Mouse (Mus musculus): ENCODE data around the gene Tbc1d22a.

DNA sequence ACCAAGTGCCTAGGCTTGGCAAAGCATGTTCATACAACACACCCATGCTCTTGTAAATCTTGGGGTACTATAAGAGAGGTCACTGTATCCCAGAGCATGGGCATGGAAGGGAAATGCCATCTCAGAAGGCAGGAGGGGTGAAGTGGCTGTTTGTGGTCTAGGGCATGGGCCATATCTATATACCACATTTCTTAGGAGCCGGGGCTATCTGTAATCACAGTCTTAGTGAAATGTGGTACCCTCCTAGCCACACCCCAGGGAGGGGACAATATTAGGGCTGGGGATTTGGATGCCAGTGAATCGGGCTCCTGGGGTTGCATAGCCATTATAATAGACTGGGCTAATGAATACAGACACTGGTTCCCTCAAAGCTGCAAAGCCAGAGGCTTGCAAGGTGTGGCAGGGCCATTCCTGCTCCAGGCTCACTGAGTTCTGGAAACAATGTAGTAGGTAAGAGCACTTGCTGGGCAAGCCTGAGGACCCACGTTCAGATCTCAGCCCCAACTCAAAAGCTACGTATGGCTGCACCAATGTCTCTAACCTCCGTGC, 197.3 kb downstream of the Tbc1d22a start:
- no peak for TF ChIP-seq CTCF (IDR thresholded peaks at IDR 0.05; ENCODE audit: control insufficient read depth, insufficient read depth, insufficient replicate concordance, low read depth, low read length)
- no peak for TF ChIP-seq POLR2A (IDR thresholded peaks at IDR 0.05; ENCODE audit: control insufficient read depth, low read depth, low read length)

Data from testis, adult 2 months (tissue).